Mouse (Mus musculus) MN1 (cell line): ENCODE measurements at regions not wholly inside any gene's neighbourhood (a gene's known extent, or its start where the extent isn't known, plus 50 kb on each side); places are given as distances from the start of the nearest gene placed in this dataset.

ENCODE experiments used
- DNase-seq: peaks from one replicate; pipeline ENCODE4 v3.0.0-alpha.2; 2016; ENCODE audit warnings: low spot score

- DNase-seq: no peak
Measured at GRCm38 (mm10) chr12:12882931-12883553, 58.7 kb downstream of the Mycn start.

GRCm38 (mm10) chr12:12878031-12878430, 63.7 kb downstream of the Mycn start:
- DNase-seq: no peak

- peak; percentile 25 for DNase-seq
Measured at GRCm38 (mm10) chr12:12877539-12877938, 64.2 kb downstream of the Mycn start.

GRCm38 (mm10) chr12:12875976-12876745, 65.6 kb downstream of the Mycn start:
- no peak for DNase-seq

DNA sequence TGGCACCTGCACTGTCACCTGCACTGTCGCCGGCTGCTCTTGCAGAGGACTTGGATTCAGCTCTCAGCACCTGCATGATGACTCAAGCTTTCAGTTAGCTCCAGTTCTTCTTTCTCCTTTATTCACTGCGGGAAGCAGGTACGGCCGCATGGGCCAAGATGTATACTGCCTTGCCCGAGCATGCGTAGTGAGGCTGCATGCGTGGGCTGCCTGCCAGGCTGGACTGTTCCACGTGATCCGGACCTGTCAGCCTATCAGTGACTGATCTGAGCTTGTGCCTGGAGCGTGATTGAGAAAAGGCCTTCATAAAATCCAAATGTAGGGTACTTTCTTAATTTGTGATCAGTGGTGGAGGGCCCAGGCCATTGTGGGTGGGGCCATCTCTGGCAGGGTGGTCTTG, 68.2 kb downstream of the Mycn start:
- no peak for DNase-seq

- no peak for DNase-seq
Measured at GRCm38 (mm10) chr12:12872974-12873373, 68.7 kb downstream of the Mycn start.

DNA sequence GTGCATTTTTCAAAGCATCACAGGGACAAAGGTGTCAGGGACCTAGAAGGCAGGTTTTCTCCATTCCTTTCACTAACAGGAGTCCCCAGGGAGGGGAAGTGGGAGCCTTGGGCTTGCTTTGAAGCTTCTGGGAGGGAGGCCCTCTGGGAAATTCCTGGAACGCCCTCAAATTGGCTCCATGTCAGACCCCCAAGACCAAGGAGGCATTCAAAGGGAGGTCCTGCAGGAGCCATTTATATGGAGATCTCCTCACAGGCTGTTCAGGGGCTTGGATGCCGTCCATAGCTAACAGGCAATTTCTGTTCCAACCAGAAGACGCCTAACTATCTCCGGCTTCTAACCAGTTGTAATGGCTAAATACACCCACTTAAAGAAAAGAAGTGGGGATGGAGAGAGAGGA, 70.4 kb downstream of the Mycn start:
- no peak for DNase-seq

DNA sequence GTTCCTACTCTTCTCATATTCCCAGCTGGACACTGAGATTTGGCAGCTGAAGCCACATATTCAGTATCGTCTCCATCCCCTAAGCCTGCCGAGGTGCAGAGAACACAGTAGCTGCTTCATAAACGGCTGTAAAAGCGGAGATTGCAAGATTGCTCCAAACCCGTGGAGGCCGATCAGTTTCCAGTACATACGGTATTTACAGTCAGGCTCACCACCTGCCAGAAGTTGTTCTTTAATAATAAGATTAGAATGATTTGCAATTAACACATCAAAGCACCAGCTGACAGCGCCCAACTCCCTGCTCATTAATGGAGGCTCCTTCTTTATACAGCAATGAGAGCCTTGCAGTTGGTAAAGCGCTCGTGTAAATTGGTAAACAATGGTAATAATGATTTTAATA, 75.1 kb downstream of the Mycn start:
- DNase-seq: peak; percentile 24

- no peak for DNase-seq
Measured at GRCm38 (mm10) chr12:12850681-12851080, 91.0 kb downstream of the Mycn start.

DNA sequence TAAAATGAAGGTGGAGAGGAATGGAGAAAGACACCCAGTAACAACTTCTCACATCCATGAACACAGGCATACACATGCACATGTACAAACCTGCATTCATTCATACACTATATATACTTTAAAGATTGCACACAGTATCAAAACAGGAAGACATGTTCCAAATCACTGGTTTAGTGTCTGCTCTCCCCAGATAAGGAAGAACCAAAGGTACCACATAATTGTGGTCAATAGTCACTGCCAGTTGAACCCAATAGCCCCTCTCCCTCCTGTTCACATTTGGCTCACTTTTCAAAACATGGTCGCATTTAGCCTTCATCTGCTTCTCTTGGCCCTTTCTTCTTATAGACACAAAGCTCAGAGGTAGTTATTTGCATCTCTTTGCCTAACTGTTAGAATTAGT, 95.0 kb downstream of the Mycn start:
- no peak for DNase-seq

- peak; percentile 37 for DNase-seq
Measured at GRCm38 (mm10) chr12:12842247-12842957, 99.3 kb downstream of the Mycn start.

GRCm38 (mm10) chr12:12841385-12842238, 100.1 kb downstream of the Mycn start:
- no peak for DNase-seq

GRCm38 (mm10) chr12:12840661-12841384, 100.9 kb downstream of the Mycn start:
- peak; percentile 26 for DNase-seq

- no peak for DNase-seq
Measured at GRCm38 (mm10) chr12:12837775-12838174, 103.9 kb downstream of the Mycn start.

- no peak for DNase-seq
Measured at GRCm38 (mm10) chr12:12827821-12828641, 113.7 kb downstream of the Mycn start.

DNA sequence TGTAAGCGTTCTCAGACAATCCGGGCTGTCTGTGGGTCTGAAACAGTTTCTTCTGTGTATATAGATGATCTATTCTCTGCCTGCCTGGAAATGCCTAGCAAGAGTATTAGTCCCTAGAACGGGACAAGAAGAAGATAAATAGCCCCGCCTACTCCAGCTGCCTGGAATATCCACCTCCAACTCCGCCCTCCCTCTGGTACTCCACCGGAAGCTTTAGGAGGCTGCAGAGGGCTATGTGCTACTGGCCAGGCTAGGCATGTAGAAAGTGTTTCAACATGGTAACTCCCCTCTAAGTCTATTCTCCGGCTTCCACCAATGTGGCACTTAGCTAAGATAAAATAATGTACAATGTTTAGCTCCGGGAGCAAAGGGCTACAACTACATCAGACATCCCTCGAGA, 114.3 kb downstream of the Mycn start:
- DNase-seq: no peak

- DNase-seq: no peak
Measured at GRCm38 (mm10) chr12:12826431-12826830, 115.3 kb downstream of the Mycn start.

DNA sequence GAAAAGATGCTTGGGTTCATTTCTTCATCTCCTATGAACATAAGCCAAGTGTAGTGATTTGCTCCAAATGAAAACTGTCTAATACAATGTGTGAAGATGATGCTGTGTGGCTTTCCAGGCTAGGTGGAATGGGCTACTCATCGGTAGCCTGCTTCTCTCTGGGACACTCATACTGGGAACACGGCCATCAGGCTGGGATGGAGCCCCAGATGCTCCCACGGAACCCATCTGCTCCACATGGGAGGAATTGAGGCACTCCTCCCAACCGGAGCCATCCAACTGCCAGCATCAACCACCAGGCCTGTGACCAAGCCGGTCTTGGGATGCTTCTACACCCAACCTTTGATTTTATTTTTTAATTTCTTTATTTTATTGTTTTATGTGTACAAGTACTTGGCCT, 115.9 kb downstream of the Mycn start:
- DNase-seq: no peak

GRCm38 (mm10) chr12:12821473-12821872, 120.2 kb downstream of the Mycn start:
- DNase-seq: no peak

GRCm38 (mm10) chr12:12820668-12821351, 120.9 kb downstream of the Mycn start:
- no peak for DNase-seq
